Mouse (Mus musculus): Measurements from ENCODE around the gene Olfr172. TPM values are rescaled to one million over a fixed set of nuclear protein-coding genes. Genes with fewer than 3 reads are reported as not detected.

Olfr172 gene
- not detected for total RNA-seq (2021)

- intact Hi-C loops (cut with DNase I), result no loop called here
- no peak for DNase-seq (ENCODE audit: low spot score in 2 of 2)
Observed at GRCm38 (mm10) chr16:58763076-58763475, at the start of gene Olfr172. Gene Olfr172 (minus strand): TSS chr16:58763176.

- no peak for DNase-seq (ENCODE audit: low spot score in 2 of 2)
- intact Hi-C loops (cut with DNase I), result no loop called here
Observed at GRCm38 (mm10) chr16:58800168-58800567, 37.2 kb upstream of the Olfr172 start, which contains the start of gene Olfr173. Gene Olfr173 (minus strand): TSS chr16:58800268.

- intact Hi-C loops (cut with DNase I), result no loop called here
- DNase-seq (ENCODE audit: low spot score in 2 of 2), result no peak
Observed at GRCm38 (mm10) chr16:58756191-58756590, 6.8 kb downstream of the Olfr172 start.

- no peak for DNase-seq (ENCODE audit: low spot score in 2 of 2)
- intact Hi-C loops (cut with DNase I), result no loop called here
Observed at GRCm38 (mm10) chr16:58751314-58751713, 11.7 kb downstream of the Olfr172 start.

- DNase-seq (ENCODE audit: low spot score in 2 of 2), result no peak
- intact Hi-C loops (cut with DNase I), result no loop called here
Observed at GRCm38 (mm10) chr16:58746715-58747114, 16.3 kb downstream of the Olfr172 start.

GRCm38 (mm10) chr16:58740751-58741150 is 22.2 kb downstream of the Olfr172 start:
- intact Hi-C loops (cut with DNase I), result no loop called here

GRCm38 (mm10) chr16:58738800-58739199 is 24.2 kb downstream of the Olfr172 start:
- DNase-seq (ENCODE audit: low spot score in 2 of 2), result no peak
- intact Hi-C loops (cut with DNase I), result loop anchor here (5.0 kb wide), 1 partner anchor 61 kb away; no protein-coding TSS in a partner anchor

More at GRCm38 (mm10) chr16:58740751-58741150, 22.2 kb downstream of the Olfr172 start:
- DNase-seq (ENCODE audit: low spot score in 2 of 2), result no peak

- intact Hi-C loops (cut with DNase I), result loop anchor here (5.0 kb wide), 1 partner anchor 61 kb away; no protein-coding TSS in a partner anchor
Observed at GRCm38 (mm10) chr16:58738205-58738604, 24.8 kb downstream of the Olfr172 start.

GRCm38 (mm10) chr16:58728176-58728671 is 34.8 kb downstream of the Olfr172 start:
- intact Hi-C loops (cut with DNase I), result loop anchor here (5.0 kb wide), 1 partner anchor 56 kb away; the partner anchor contains the start of gene Cpox
- peak in 1 of 2 experiments; percentile 50 for DNase-seq (ENCODE audit: low spot score in 2 of 2)

More at GRCm38 (mm10) chr16:58738205-58738604, 24.8 kb downstream of the Olfr172 start:
- DNase-seq (ENCODE audit: low spot score in 2 of 2), result no peak

GRCm38 (mm10) chr16:58727477-58728131 is 35.4 kb downstream of the Olfr172 start, which contains the start of gene Cldnd1:
Gene Cldnd1 (plus strand): TSS chr16:58727910.
- intact Hi-C loops (cut with DNase I), result loop anchor here (5.0 kb wide), 1 partner anchor 55 kb away; the partner anchor contains the start of gene Cpox
- peak; percentile 92 to 95 for DNase-seq (ENCODE audit: low spot score in 2 of 2)

GRCm38 (mm10) chr16:58726680-58727476 is 36.1 kb downstream of the Olfr172 start:
- DNase-seq (ENCODE audit: low spot score in 2 of 2), result no peak
- intact Hi-C loops (cut with DNase I), result loop anchor here (5.0 kb wide), 1 partner anchor 55 kb away; the partner anchor contains the start of gene Cpox

- DNase-seq (ENCODE audit: low spot score in 2 of 2), result no peak
- intact Hi-C loops (cut with DNase I), result no loop called here
Observed at GRCm38 (mm10) chr16:58722292-58722691, 40.7 kb downstream of the Olfr172 start.

GRCm38 (mm10) chr16:58718666-58719120 is 44.3 kb downstream of the Olfr172 start, which contains the start of gene Gpr15:
Gene Gpr15 (minus strand): TSS chr16:58719070.
- intact Hi-C loops (cut with DNase I), result no loop called here
- no peak for DNase-seq (ENCODE audit: low spot score in 2 of 2)

GRCm38 (mm10) chr16:58715018-58715417 is 48.0 kb downstream of the Olfr172 start:
- intact Hi-C loops (cut with DNase I), result no loop called here
- no peak for DNase-seq (ENCODE audit: low spot score in 2 of 2)

GRCm38 (mm10) chr16:58713128-58713527 is 49.8 kb downstream of the Olfr172 start:
- no peak for DNase-seq (ENCODE audit: low spot score in 2 of 2)
- intact Hi-C loops (cut with DNase I), result no loop called here

GRCm38 (mm10) chr16:58712221-58712620 is 50.8 kb downstream of the Olfr172 start:
- intact Hi-C loops (cut with DNase I), result no loop called here
- no peak for DNase-seq (ENCODE audit: low spot score in 2 of 2)

Data from left cerebral cortex, postnatal 36 days (tissue).